Comparison of ENCODE assay signal across 8 mouse cellular contexts in genomic region chr11:107548204-107548975, GRCm38 (mm10). TPM values are rescaled to one million over a fixed set of nuclear protein-coding genes. Genes with fewer than 3 reads are reported as not detected.
DNase-seq lines count a peak whose midpoint lies in the region; ATAC-seq and TF ChIP-seq lines count a peak whose summit lies in the region.

No protein-coding gene starts in this region.

- peak; percentile 31; the same call in 1 of the 2 replicates for ATAC-seq in cerebellum, adult (ENCODE audit: insufficient number of reproducible peaks, low FRiP score, low TSS enrichment)
- ATAC-seq in limb, embryonic 14.5 days (ENCODE audit: low FRiP score, low read depth) = peak; percentile 17; the same call in 1 of the 2 replicates

- no peak for TF ChIP-seq POLR2A in limb, embryonic 14.5 days (IDR thresholded peaks at IDR 0.05; ENCODE audit: borderline replicate concordance, extremely low read depth, insufficient read depth, insufficient read length)

- H3K4me3 ChIP-seq in limb, embryonic 14.5 days (replicated peaks; ENCODE audit: low read length) = peak overlapping the region; percentile 69

- no peak for DNase-seq in cerebellum, adult 11 months
- DNase-seq in B cell, adult 2 months = peak; percentile 27 to 37
- DNase-seq in embryo, embryonic 10 days (ENCODE audit: low spot score) = peak; percentile 21
- DNase-seq in heart, postnatal 4 days = peak; percentile 23
- no peak for DNase-seq in limb, embryonic 14.5 days (ENCODE audit: low spot score)
- DNase-seq in naive thymus-derived CD4-positive, alpha-beta T cell, adult 2 months (ENCODE audit: low read depth) = peak; percentile 44
- peak; percentile 36 for DNase-seq in yolk sac, embryonic 10.5 days (ENCODE audit: low spot score)

- peaks cover 18% of the 10 kb centered on the region for H3K36me3 ChIP-seq in limb, embryonic 14.5 days (ENCODE audit: control insufficient read depth, insufficient read depth, low read length)

- H3K4me1 ChIP-seq in limb, embryonic 14.5 days (ENCODE audit: control insufficient read depth, insufficient read depth, low read length) = peaks cover 2% of the 10 kb centered on the region; the same call in 1 of the 2 replicates

- peak overlapping the region; percentile 99 for H3K4me2 ChIP-seq in limb, embryonic 14.5 days (replicated peaks; ENCODE audit: low read depth, low read length, severe bottlenecking)

- H3K9me3 ChIP-seq in limb, embryonic 14.5 days (ENCODE audit: control insufficient read depth, low read length) = no peaks in the 10 kb centered on the region

- H3K27me3 ChIP-seq in limb, embryonic 14.5 days (ENCODE audit: control insufficient read depth, insufficient read depth, low read length) = no peaks in the 10 kb centered on the region

- WGBS in limb, embryonic 14.5 days = 10% methylated on average over 29 of the region's 39 CpGs

- H3K9ac ChIP-seq in limb, embryonic 14.5 days (ENCODE audit: low read depth, low read length, severe bottlenecking) = peak overlapping the region; percentile 87

- 0 out of 2 replicates have a peak overlapping the region, but pooled peaks have one; percentile 34 for H3K27ac ChIP-seq in limb, embryonic 14.5 days (replicated peaks; ENCODE audit: low read depth, low read length)

RNA-seq across cellular contexts. Expression of gene Helz, which starts 0.7 kb away (rescaled TPM):
- 10 to 100 TPM; 26.0 to 27.4 TPM for total RNA-seq in heart, postnatal 4 days (2021)
- polyA plus RNA-seq in limb, embryonic 14.5 days (2012; rRNA removed) = 15.9 and 20.7 TPM in 2 replicates
- 21.6 and 22.4 TPM in 2 replicates for polyA plus RNA-seq in limb, embryonic 14.5 days (2014; fragmentation: Nextera tagmentation; extraction: Ambion mirVana)

Comparison
In these comparisons a context has a peak if more than half of its experiments do, and no peak if none do; other contexts are left out.
1. DNase-seq: peak in B cell, adult 2 months (2 of 2), embryo, embryonic 10 days (single experiment), heart, postnatal 4 days (single experiment), naive thymus-derived CD4-positive, alpha-beta T cell, adult 2 months (single experiment) and yolk sac, embryonic 10.5 days (single experiment); none in cerebellum, adult 11 months (single experiment) and limb, embryonic 14.5 days (single experiment).